Mouse (Mus musculus) fat pad, adult 2 months (tissue): ENCODE results near the gene Tmem121b.

Experiments used
- DNase-seq: peaks from one replicate; pipeline ENCODE4 v3.0.0-alpha.2; 2011; ENCODE audit warnings: low read depth, low spot score; ENCODE audit errors: extremely low read depth

Tmem121b gene

GRCm38 (mm10) chr6:120466609-120467329 is 26.8 kb downstream of the Tmem121b start:
- no peak for DNase-seq

DNA sequence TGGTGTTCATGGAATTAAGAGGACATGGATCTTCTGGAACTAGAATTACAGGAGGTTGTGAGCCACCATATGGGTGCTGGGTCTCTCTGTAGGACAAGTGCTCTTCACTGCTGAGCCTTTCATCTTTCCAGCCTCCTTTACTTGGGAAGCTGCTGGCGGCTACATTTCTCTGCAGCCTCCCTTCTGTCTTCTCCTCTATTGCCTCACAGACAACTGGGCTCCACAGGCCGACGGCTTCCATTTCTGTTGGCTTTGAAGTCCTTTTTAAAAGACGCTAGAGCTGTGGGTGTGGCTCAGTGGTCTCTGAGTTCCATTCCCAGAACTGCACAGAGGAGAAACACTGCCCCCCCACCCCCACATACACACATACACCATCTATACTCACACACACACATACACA is 28.2 kb downstream of the Tmem121b start:
- no peak for DNase-seq

DNA sequence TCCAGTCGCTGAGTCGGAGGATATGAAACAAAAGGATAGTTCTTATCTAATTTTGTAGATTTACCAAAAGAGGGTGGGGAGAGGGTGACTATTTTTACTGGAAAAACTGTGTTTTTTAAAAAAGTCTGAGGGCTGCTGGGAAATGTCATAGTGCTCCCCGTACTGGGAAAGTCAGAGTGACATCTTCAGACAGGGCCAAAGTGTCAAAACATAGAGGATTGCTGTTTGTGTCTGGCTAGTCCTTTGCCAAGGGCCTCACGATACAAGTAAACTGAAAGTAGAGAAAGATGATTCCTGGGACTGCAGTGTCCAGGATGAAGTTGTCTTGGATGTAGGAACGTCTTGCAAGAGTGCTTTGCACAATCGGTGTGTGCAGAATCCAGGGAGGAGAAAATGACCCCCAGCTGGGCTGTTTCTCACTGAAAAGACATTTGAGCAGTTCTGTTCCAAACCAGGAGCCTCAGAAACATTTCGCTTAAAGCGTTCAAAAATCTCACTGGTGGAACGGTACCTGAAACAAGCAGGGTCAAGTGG is 29.1 kb downstream of the Tmem121b start:
- no peak for DNase-seq

- DNase-seq: no peak
Measured at GRCm38 (mm10) chr6:120463884-120464283, 29.7 kb downstream of the Tmem121b start.

- DNase-seq: no peak
Measured at GRCm38 (mm10) chr6:120463086-120463871, 30.3 kb downstream of the Tmem121b start, which contains the start of gene Il17ra. TSS of gene Il17ra (plus strand) at chr6:120463247.

- DNase-seq: no peak
Measured at GRCm38 (mm10) chr6:120462251-120462650, 31.4 kb downstream of the Tmem121b start.

DNA sequence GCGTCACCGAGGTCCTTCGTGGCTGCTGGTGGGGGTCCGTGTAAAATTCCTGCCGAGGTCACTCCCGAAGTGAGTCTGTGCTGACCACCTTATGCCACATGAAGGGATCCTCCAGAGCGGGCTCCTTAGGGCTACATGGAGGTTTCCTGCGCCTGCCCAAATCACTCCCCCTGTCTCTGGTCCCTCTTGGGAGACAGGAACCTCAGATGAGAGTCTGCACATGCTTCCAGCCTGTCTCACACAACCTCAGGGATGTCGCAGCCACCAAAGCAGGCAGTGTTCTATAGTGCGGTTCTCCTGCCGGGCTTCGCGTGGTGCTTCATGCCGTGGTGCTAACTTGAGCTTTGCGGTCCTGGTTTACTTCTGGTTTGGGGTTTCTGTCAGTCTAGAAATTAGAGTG is 32.4 kb downstream of the Tmem121b start:
- no peak for DNase-seq

GRCm38 (mm10) chr6:120457751-120458150 is 35.9 kb downstream of the Tmem121b start:
- DNase-seq: no peak

DNA sequence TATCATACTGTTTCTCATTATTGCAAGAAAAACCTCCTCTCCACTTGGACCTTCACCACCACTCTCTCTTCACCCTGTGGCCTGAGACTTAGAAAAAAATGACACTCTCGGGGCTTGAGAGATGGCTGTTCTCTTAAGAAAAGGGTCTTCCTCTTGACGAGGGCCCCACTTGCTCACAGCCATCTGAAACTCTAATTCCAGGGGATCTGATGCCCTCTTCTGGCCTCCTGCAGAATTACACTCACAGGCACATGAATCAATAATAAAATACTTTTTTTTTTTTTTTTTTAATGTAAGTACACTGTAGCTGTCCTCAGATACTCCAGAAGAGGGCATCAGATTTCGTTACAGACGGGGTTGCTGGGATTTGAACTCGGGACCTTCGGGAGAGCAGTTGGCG is 36.5 kb downstream of the Tmem121b start:
- DNase-seq: no peak

DNA sequence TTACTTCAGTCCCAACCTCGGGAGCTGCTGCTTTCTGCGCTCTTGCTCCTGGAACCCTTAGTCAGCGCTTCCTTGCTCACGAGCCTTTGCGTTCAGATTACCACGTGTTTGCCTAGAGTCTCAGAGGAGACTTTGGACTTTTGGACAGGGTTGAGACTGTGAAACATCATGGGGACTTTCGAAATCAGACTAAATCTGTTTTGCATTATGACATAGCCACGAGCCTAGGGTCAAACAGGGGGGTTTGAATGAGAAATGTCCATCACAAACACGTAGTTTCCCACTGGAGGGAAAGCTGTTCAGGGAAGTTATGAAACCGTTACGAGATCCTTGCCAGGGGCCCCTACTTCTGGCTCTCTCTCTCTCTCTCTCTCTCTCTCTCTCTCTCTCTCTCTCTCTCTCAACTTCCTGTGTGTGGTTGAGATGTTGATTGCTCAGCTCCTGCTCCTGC is 39.0 kb downstream of the Tmem121b start:
- DNase-seq: no peak

- DNase-seq: no peak
Measured at GRCm38 (mm10) chr6:120453556-120453955, 40.1 kb downstream of the Tmem121b start.

GRCm38 (mm10) chr6:120453103-120453445 is 40.5 kb downstream of the Tmem121b start:
- DNase-seq: no peak

DNA sequence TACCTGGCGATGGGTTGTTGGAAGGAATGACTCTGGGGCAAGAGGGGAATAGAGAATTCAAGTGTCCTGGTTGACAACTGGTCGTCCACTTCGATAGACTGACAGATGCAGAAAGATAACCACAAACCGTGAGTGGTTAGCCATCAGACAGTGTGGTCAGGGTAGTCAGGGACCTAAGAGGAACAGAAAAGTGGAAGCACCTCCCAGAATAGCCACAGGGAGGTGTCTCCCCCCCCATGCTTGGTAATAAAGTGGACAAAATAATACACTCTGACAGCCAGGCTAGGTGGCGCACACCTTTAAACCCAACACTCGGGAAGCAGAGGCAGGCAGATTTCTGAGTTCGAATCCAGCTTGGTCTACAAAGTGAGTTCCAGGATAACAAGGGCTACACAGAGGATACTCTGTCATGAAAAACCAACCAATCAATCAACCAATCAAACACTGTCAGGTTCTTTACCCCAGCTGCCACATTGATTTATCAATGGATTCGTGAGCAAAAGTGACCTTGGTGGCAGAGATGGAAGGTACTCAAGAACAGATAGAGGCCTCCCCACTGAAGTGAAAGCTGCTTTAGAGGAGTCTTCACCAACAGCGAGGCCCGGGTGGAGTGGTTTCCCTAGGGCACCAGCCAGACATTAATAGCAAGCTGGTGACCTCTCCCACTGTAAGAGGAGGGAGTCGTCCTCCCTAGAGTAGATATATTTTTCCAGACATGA is 41.1 kb downstream of the Tmem121b start:
- DNase-seq: no peak

DNA sequence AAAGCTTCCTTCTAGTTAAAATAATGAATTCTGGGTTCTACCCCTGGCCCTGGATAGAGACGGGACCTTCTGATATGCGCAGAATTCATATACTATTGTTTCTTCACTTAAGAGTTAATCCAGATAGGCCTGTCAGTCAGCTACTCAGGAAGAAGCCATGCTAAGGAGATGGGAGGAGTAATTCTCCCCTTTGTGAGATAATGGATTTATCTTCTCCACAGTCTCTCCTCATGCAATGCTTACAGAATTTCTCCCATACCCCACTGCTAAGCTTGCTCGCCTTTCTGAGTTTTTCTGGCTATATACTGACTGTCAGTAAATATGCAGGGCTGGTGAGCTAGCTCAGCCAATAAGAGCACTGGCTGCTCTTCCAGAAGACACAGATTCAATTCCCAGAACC is 43.4 kb downstream of the Tmem121b start:
- DNase-seq: no peak

- DNase-seq: no peak
Measured at GRCm38 (mm10) chr6:120443363-120444355, 49.9 kb downstream of the Tmem121b start.

GRCm38 (mm10) chr6:120442171-120442749 is 51.3 kb downstream of the Tmem121b start:
- no peak for DNase-seq
